Mouse (Mus musculus) stomach, postnatal 0 days (tissue): Measurements from ENCODE around the gene Tmem102. TPM values are rescaled to one million over a fixed set of nuclear protein-coding genes. Genes with fewer than 3 reads are reported as not detected.

Experiments used
- ATAC-seq: fragments of 200-750 bp; cut with Nextera tagmentation; 2 replicates; pipeline ENCODE4 v1.8.0; 2017; ENCODE audit not compliant: low FRiP score, low TSS enrichment
- DNase-seq: peaks from one replicate; pipeline ENCODE4 v3.0.0-alpha.2; 2016; ENCODE audit warnings: low spot score
- H3K27ac ChIP-seq: fragments of 300-500 bp; sonication (generic); replicated peaks from 2 replicates; pipeline ENCODE4 v1.5.1; 2014; ENCODE audit warnings: mild to moderate bottlenecking, control low read depth
- H3K27me3 ChIP-seq: fragments of 300-500 bp; sonication (generic); 2 replicates; pipeline ENCODE4 v1.6.1; 2014; ENCODE audit warnings: low read length; ENCODE audit not compliant: control insufficient read depth, insufficient read depth
- H3K36me3 ChIP-seq: fragments of 300-500 bp; sonication (generic); 2 replicates; pipeline ENCODE4 v1.6.1; 2014; ENCODE audit warnings: low read length, mixed read lengths; ENCODE audit not compliant: control insufficient read depth, insufficient read depth
- H3K4me1 ChIP-seq: fragments of 300-500 bp; sonication (generic); replicated peaks from 2 replicates; pipeline ENCODE4 v1.6.1; 2014; ENCODE audit warnings: antibody characterized with exemption; ENCODE audit not compliant: control insufficient read depth, insufficient read depth
- H3K4me2 ChIP-seq: fragments of 300-500 bp; sonication (generic); replicated peaks from 2 replicates; pipeline ENCODE4 v1.6.1; 2014; ENCODE audit warnings: low read depth, mild to moderate bottlenecking, control low read depth, moderate library complexity
- H3K4me3 ChIP-seq: fragments of 300-500 bp; sonication (generic); 2 replicates; pipeline ENCODE4 v1.5.1; 2014; ENCODE audit warnings: low read depth, low read length, control low read depth
- H3K9ac ChIP-seq: fragments of 300-500 bp; sonication (generic); 2 replicates; pipeline ENCODE4 v1.6.1; 2014; ENCODE audit warnings: mild to moderate bottlenecking, low read length, control low read depth, mixed read lengths
- H3K9me3 ChIP-seq: fragments of 300-500 bp; sonication (generic); 2 replicates; pipeline ENCODE4 v1.6.1; 2016; ENCODE audit warnings: low read length; ENCODE audit not compliant: control insufficient read depth
- CTCF ChIP-seq: IDR thresholded peaks from 2 replicates; pipeline ENCODE4 v1.5.1; 2016; ENCODE audit warnings: antibody characterized with exemption, low read depth, mild to moderate bottlenecking, moderate library complexity
- EP300 ChIP-seq: optimal IDR thresholded peaks from 2 replicates; pipeline ENCODE3; 2016; ENCODE audit warnings: antibody characterized with exemption
- WGBS: fragments of 180-500 bp; shearing (Covaris S2); extraction: QIAGEN DNeasy Blood & Tissue Kit; methylation state at CpG from one replicate; pipeline ENCODE4 v1.1.7; 2014; 5-methylcytosine and 5-hydroxymethylcytosine counted together
- polyA plus RNA-seq: library from polyadenylated mRNA; unstranded; fragments of >200 nt; fragmentation: Nextera tagmentation; extraction: Ambion mirVana; gene quantifications from 2 replicates; pipeline ENCODE4 v1.2.1, GENCODE M21; 2015

The Tmem102 gene
- polyA plus RNA-seq, 1 experiment from 2014 or later, result 28.4 TPM

GRCm38 (mm10) chr11:69778985-69779384 lies 26.4 kb downstream of the Tmem102 start:
- Histone ChIP-seq H3K36me3 (no peaks in the 10 kb centered on the region; the same call in 1 of the 2 replicates), H3K9me3 (no peaks in the 10 kb centered on the region), H3K9ac (no peak overlapping the region), H3K27me3 (no peaks in the 10 kb centered on the region), H3K4me2 (no peak overlapping the region), H3K4me1 (no peaks in the 10 kb centered on the region), H3K27ac (no peak overlapping the region), H3K4me3 (no peak overlapping the region)
- no peak for ATAC-seq
- DNase-seq, result no peak
- TF ChIP-seq EP300, result no peak
- TF ChIP-seq CTCF, result no peak
- WGBS, result 56% methylated on average over 7 of the region's 7 CpGs

GRCm38 (mm10) chr11:69778258-69778982 lies 27.0 kb downstream of the Tmem102 start:
- no peak for DNase-seq
- WGBS, result 70% methylated on average over 23 of the region's 23 CpGs

GRCm38 (mm10) chr11:69777504-69778257 lies 27.7 kb downstream of the Tmem102 start:
- H3K9me3 ChIP-seq, result no peaks in the 10 kb centered on the region
- no peak overlapping the region for H3K27ac ChIP-seq
- H3K27me3 ChIP-seq, result no peaks in the 10 kb centered on the region
- H3K4me2 ChIP-seq, result no peak overlapping the region
- DNase-seq (no peak), ATAC-seq (no peak)
- H3K9ac ChIP-seq, result no peak overlapping the region; the same call in 1 of the 2 replicates
- WGBS, result 73% methylated on average over 26 of the region's 26 CpGs
- H3K4me3 ChIP-seq, result no peak overlapping the region
- H3K36me3 ChIP-seq, result no peaks in the 10 kb centered on the region; the same call in 1 of the 2 replicates
- H3K4me1 ChIP-seq, result no peaks in the 10 kb centered on the region
- TF ChIP-seq CTCF (no peak), EP300 (no peak)

More at GRCm38 (mm10) chr11:69778258-69778982, 27.0 kb downstream of the Tmem102 start:
- Histone ChIP-seq H3K4me1 (no peaks in the 10 kb centered on the region), H3K4me3 (no peak overlapping the region), H3K9ac (no peak overlapping the region), H3K27me3 (no peaks in the 10 kb centered on the region), H3K4me2 (no peak overlapping the region), H3K27ac (no peak overlapping the region), H3K36me3 (no peaks in the 10 kb centered on the region; the same call in 1 of the 2 replicates), H3K9me3 (no peaks in the 10 kb centered on the region)
- ATAC-seq, result peak; percentile 9; the same call in 1 of the 2 replicates
- no peak for TF ChIP-seq EP300
- no peak for TF ChIP-seq CTCF

GRCm38 (mm10) chr11:69776488-69776887 lies 28.9 kb downstream of the Tmem102 start:
- DNase-seq, result no peak
- no peak for TF ChIP-seq CTCF
- TF ChIP-seq EP300, result no peak
- no peak overlapping the region for H3K4me3 ChIP-seq
- WGBS, result 78% methylated on average over 20 of the region's 20 CpGs
- ATAC-seq, result no peak
- no peaks in the 10 kb centered on the region; the same call in 1 of the 2 replicates for H3K36me3 ChIP-seq
- H3K27me3 ChIP-seq, result no peaks in the 10 kb centered on the region
- H3K9me3 ChIP-seq, result no peaks in the 10 kb centered on the region
- no peak overlapping the region for H3K4me2 ChIP-seq
- H3K27ac ChIP-seq, result no peak overlapping the region
- H3K9ac ChIP-seq, result no peak overlapping the region
- H3K4me1 ChIP-seq, result no peaks in the 10 kb centered on the region

GRCm38 (mm10) chr11:69775716-69776115 lies 29.7 kb downstream of the Tmem102 start:
- Histone ChIP-seq H3K36me3 (no peaks in the 10 kb centered on the region; the same call in 1 of the 2 replicates), H3K4me1 (no peaks in the 10 kb centered on the region), H3K9ac (no peak overlapping the region), H3K4me3 (no peak overlapping the region), H3K27ac (no peak overlapping the region), H3K9me3 (no peaks in the 10 kb centered on the region), H3K4me2 (no peak overlapping the region), H3K27me3 (no peaks in the 10 kb centered on the region)
- 0 out of 2 replicates have a peak, but pooled peaks have one; percentile 30 for ATAC-seq
- no peak for DNase-seq
- 68% methylated on average over 10 of the region's 10 CpGs for WGBS
- TF ChIP-seq EP300 (no peak), CTCF (no peak)
